Mouse (Mus musculus) liver, adult (tissue): ENCODE measurements around the gene Hebp1.

Experiments
- GATA4 ChIP-seq: IDR thresholded peaks from 2 replicates; pipeline ENCODE4 v1.6.1; 2014; ENCODE audit warnings: mild to moderate bottlenecking, low read length; ENCODE audit not compliant: insufficient replicate concordance

Hebp1 gene

GRCm38 (mm10) chr6:135197921-135198532 is at the start of gene Hebp1, which contains the start of gene Fam234b:
TSS of gene Hebp1 (minus strand) at chr6:135198022.
TSS of gene Fam234b (plus strand) at chr6:135197977.
- peak; percentile 6; the same call in 1 of the 2 replicates for TF ChIP-seq GATA4

- no peak for TF ChIP-seq GATA4
These were observed 47.8 kb upstream of the Hebp1 start for GRCm38 (mm10) chr6:135245586-135245985.

- TF ChIP-seq GATA4: no peak
These were observed 42.5 kb upstream of the Hebp1 start for GRCm38 (mm10) chr6:135240361-135240760.

GRCm38 (mm10) chr6:135238211-135238610 is 40.4 kb upstream of the Hebp1 start:
- no peak for TF ChIP-seq GATA4

- TF ChIP-seq GATA4: no peak
These were observed 39.5 kb upstream of the Hebp1 start for GRCm38 (mm10) chr6:135237326-135237725.

- no peak for TF ChIP-seq GATA4
These were observed 38.8 kb upstream of the Hebp1 start for GRCm38 (mm10) chr6:135236576-135236975.

GRCm38 (mm10) chr6:135235742-135236141 is 37.9 kb upstream of the Hebp1 start:
- no peak for TF ChIP-seq GATA4

- TF ChIP-seq GATA4: no peak
These were observed 34.8 kb upstream of the Hebp1 start for GRCm38 (mm10) chr6:135232443-135233182.

- no peak for TF ChIP-seq GATA4
These were observed 32.8 kb upstream of the Hebp1 start for GRCm38 (mm10) chr6:135230586-135230985.

GRCm38 (mm10) chr6:135228465-135228941 is 30.7 kb upstream of the Hebp1 start:
- no peak for TF ChIP-seq GATA4

- TF ChIP-seq GATA4: no peak
These were observed 26.1 kb upstream of the Hebp1 start for GRCm38 (mm10) chr6:135223786-135224416.

GRCm38 (mm10) chr6:135219916-135220315 is 22.1 kb upstream of the Hebp1 start:
- TF ChIP-seq GATA4: no peak

- TF ChIP-seq GATA4: no peak
These were observed 20.5 kb upstream of the Hebp1 start for GRCm38 (mm10) chr6:135218330-135218729.

GRCm38 (mm10) chr6:135212666-135213065 is 14.8 kb upstream of the Hebp1 start:
- no peak for TF ChIP-seq GATA4

- TF ChIP-seq GATA4: no peak
These were observed 13.3 kb upstream of the Hebp1 start for GRCm38 (mm10) chr6:135211169-135211568.

GRCm38 (mm10) chr6:135206909-135207308 is 9.1 kb upstream of the Hebp1 start:
- TF ChIP-seq GATA4: no peak

- no peak for TF ChIP-seq GATA4
These were observed 8.0 kb upstream of the Hebp1 start for GRCm38 (mm10) chr6:135205802-135206201.

GRCm38 (mm10) chr6:135204869-135205268 is 7.0 kb upstream of the Hebp1 start:
- TF ChIP-seq GATA4: no peak
